Mouse (Mus musculus): Measurements from ENCODE around the gene Plekhd1.

DNA sequence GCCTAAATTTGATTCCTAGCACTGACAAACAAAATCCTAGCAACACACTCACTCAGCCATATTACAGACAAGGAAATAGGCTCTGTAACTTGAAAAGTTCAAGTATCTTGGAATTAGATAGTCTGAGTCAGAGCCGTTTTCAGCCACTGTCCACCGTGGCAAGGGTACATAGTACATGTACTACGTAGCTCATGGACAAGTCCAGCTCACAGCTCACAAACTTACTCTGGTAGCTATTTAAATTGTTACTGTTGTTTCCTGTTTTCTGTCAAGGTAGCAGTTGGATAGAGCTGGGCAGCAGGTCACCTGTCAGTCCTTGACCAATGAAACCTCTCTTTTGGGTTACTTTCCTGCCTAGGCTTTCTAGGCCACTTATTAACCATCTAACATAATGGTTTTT lies 46.0 kb upstream of the Plekhd1 start:
- TF ChIP-seq CTCF (conservative IDR thresholded peaks at IDR 0.05; ENCODE audit: insufficient read depth, insufficient read length, low read depth, low read length), result no peak
- TF ChIP-seq POLR2A (IDR thresholded peaks at IDR 0.05; ENCODE audit: low read depth, low read length), result no peak
